Mouse (Mus musculus): ENCODE data around the gene Sntb2.
"Not testable (repeated sequence)": the region's sequence is repeated elsewhere in the genome, so short reads cannot be mapped to it uniquely, and the experiment has no call there.

Gene Sntb2

GRCm38 (mm10) chr8:107033609-107034008 lies 98.1 kb downstream of the Sntb2 start:
- not testable (repeated sequence) for DNase-seq (ENCODE audit: extremely low read depth, low read depth)

- DNase-seq (ENCODE audit: extremely low read depth, low read depth): no peak
Observed at GRCm38 (mm10) chr8:107035641-107036040, 100.1 kb downstream of the Sntb2 start.

- no peak for DNase-seq (ENCODE audit: extremely low read depth, low read depth)
Observed at GRCm38 (mm10) chr8:107036626-107037025, 101.1 kb downstream of the Sntb2 start.

- DNase-seq (ENCODE audit: extremely low read depth, low read depth): peak; percentile 24
Observed at GRCm38 (mm10) chr8:107040632-107041031, 105.1 kb downstream of the Sntb2 start.

GRCm38 (mm10) chr8:107045478-107045877 lies 109.9 kb downstream of the Sntb2 start:
- DNase-seq (ENCODE audit: extremely low read depth, low read depth): no peak

GRCm38 (mm10) chr8:107046976-107047375 lies 111.4 kb downstream of the Sntb2 start:
- DNase-seq (ENCODE audit: extremely low read depth, low read depth): no peak

GRCm38 (mm10) chr8:107048061-107048941 lies 112.8 kb downstream of the Sntb2 start, which contains the start of gene Pdf:
Pdf (minus strand) TSS chr8:107048614.
- peak; percentile 55 for DNase-seq (ENCODE audit: extremely low read depth, low read depth)

- no peak for DNase-seq (ENCODE audit: extremely low read depth, low read depth)
Observed at GRCm38 (mm10) chr8:107049480-107049879, 113.9 kb downstream of the Sntb2 start.

- no peak for DNase-seq (ENCODE audit: extremely low read depth, low read depth)
Observed at GRCm38 (mm10) chr8:107052046-107052445, 116.5 kb downstream of the Sntb2 start.

GRCm38 (mm10) chr8:107056076-107056972 lies 120.8 kb downstream of the Sntb2 start, which contains the start of the genes Cog8 and Nip7:
Cog8 (minus strand) TSS chr8:107056689.
Nip7 (plus strand) TSS chr8:107056877.
- peak; percentile 96 for DNase-seq (ENCODE audit: extremely low read depth, low read depth)

- DNase-seq (ENCODE audit: extremely low read depth, low read depth): peak; percentile 32
Observed at GRCm38 (mm10) chr8:107056973-107057369, 121.4 kb downstream of the Sntb2 start.

- no peak for DNase-seq (ENCODE audit: extremely low read depth, low read depth)
Observed at GRCm38 (mm10) chr8:107062613-107063012, 127.1 kb downstream of the Sntb2 start.

- DNase-seq (ENCODE audit: extremely low read depth, low read depth): peak; percentile 49
Observed at GRCm38 (mm10) chr8:107065511-107066496, 130.3 kb downstream of the Sntb2 start, which contains the start of gene Tmed6. Tmed6 (minus strand) TSS chr8:107065644.
